Mouse (Mus musculus) intestine, embryonic 14.5 days (tissue): ENCODE data around the gene Stk19. TPM values are rescaled to one million over a fixed set of nuclear protein-coding genes. Genes with fewer than 3 reads are reported as not detected.
"Not testable (repeated sequence)": the region's sequence is repeated elsewhere in the genome, so short reads cannot be mapped to it uniquely, and the experiment has no call there.

Experiments
- ATAC-seq: fragments of 200-750 bp; cut with Nextera tagmentation; replicated peaks from 2 replicates; pipeline ENCODE4 v1.8.0; 2017; ENCODE audit warnings: low read depth, moderate number of reproducible peaks, moderate TSS enrichment, moderate library complexity; ENCODE audit not compliant: low FRiP score, low TSS enrichment
- DNase-seq: peaks from one replicate; pipeline ENCODE4 v3.0.0-alpha.2; 2018; ENCODE audit warnings: low spot score
- H3K27ac ChIP-seq: fragments of 300-500 bp; sonication (generic); 2 replicates; pipeline ENCODE4 v1.5.1; 2014; ENCODE audit warnings: low read depth, mild to moderate bottlenecking, control low read depth
- H3K27me3 ChIP-seq: fragments of 300-500 bp; sonication (generic); replicated peaks from 2 replicates; pipeline ENCODE4 v1.6.1; 2014; ENCODE audit warnings: low read length, control low read depth; ENCODE audit not compliant: control insufficient read depth, insufficient read depth
- H3K36me3 ChIP-seq: fragments of 300-500 bp; sonication (generic); 2 replicates; pipeline ENCODE4 v1.6.1; 2014; ENCODE audit warnings: low read length, control low read depth; ENCODE audit not compliant: control insufficient read depth, insufficient read depth
- H3K4me1 ChIP-seq: fragments of 300-500 bp; sonication (generic); replicated peaks from 2 replicates; pipeline ENCODE4 v1.6.1; 2014; ENCODE audit warnings: low read length, control low read depth, mixed read lengths; ENCODE audit not compliant: control insufficient read depth, insufficient read depth
- H3K4me2 ChIP-seq: fragments of 300-500 bp; sonication (generic); 2 replicates; pipeline ENCODE4 v1.6.1; 2014; ENCODE audit warnings: low read length
- H3K4me3 ChIP-seq: fragments of 300-500 bp; sonication (generic); 2 replicates; pipeline ENCODE4 v1.5.1; 2014; ENCODE audit warnings: low read depth, low read length, control low read depth, mixed read lengths
- H3K9ac ChIP-seq: fragments of 300-500 bp; sonication (generic); 2 replicates; pipeline ENCODE4 v1.6.1; 2014; ENCODE audit warnings: mild to moderate bottlenecking, low read length
- H3K9me3 ChIP-seq: fragments of 300-500 bp; sonication (generic); 2 replicates; pipeline ENCODE4 v1.6.1; 2016; ENCODE audit warnings: low read length, control low read depth; ENCODE audit not compliant: control insufficient read depth
- WGBS: fragments of 180-500 bp; shearing (Covaris S2); extraction: QIAGEN DNeasy Blood & Tissue Kit; methylation state at CpG from one replicate; pipeline ENCODE4 v1.1.7; 2014; 5-methylcytosine and 5-hydroxymethylcytosine counted together
- polyA plus RNA-seq: library from polyadenylated mRNA; unstranded; fragments of >200 nt; fragmentation: Nextera tagmentation; extraction: Ambion mirVana; gene quantifications from 2 replicates; pipeline ENCODE4 v1.2.1, GENCODE M21; 2014

Stk19 gene
- polyA plus RNA-seq, 1 experiment from 2014 or later, result 25.8 TPM

GRCm38 (mm10) chr17:34836155-34836855 lies 440 bp downstream of the Stk19 start:
- Histone ChIP-seq H3K27ac (peak overlapping the region; percentile 73), H3K9me3 (no peaks in the 10 kb centered on the region), H3K4me2 (peak overlapping the region; percentile 94), H3K4me1 (peaks cover 17% of the 10 kb centered on the region), H3K9ac (peak overlapping the region; percentile 78), H3K36me3 (peaks cover 49% of the 10 kb centered on the region), H3K4me3 (peak overlapping the region; percentile 84), H3K27me3 (no peaks in the 10 kb centered on the region)
- DNase-seq, result no peak
- 4% methylated on average over 48 of the region's 48 CpGs for WGBS
- peak; percentile 80 for ATAC-seq

- WGBS, result 96% methylated on average over 1 of the region's 1 CpGs
- not testable (repeated sequence) for H3K4me1 ChIP-seq, H3K27ac ChIP-seq, H3K27me3 ChIP-seq, H3K9ac ChIP-seq, H3K9me3 ChIP-seq, H3K4me3 ChIP-seq, DNase-seq, ATAC-seq, H3K4me2 ChIP-seq
- H3K36me3 ChIP-seq, result peaks cover 55% of the 10 kb centered on the region
These were observed 6.0 kb downstream of the Stk19 start for GRCm38 (mm10) chr17:34830776-34831175.

- Histone ChIP-seq H3K9me3 (no peaks in the 10 kb centered on the region), H3K36me3 (no peaks in the 10 kb centered on the region), H3K27ac (no peak overlapping the region), H3K9ac (no peak overlapping the region), H3K4me2 (no peak overlapping the region), H3K4me1 (no peaks in the 10 kb centered on the region), H3K4me3 (no peak overlapping the region), H3K27me3 (no peaks in the 10 kb centered on the region)
- ATAC-seq, result no peak
- 75% methylated on average over 7 of the region's 7 CpGs for WGBS
- no peak for DNase-seq
These were observed 21.9 kb downstream of the Stk19 start for GRCm38 (mm10) chr17:34814818-34815370.

GRCm38 (mm10) chr17:34813747-34814146 lies 23.0 kb downstream of the Stk19 start:
- H3K27ac ChIP-seq, H3K4me3 ChIP-seq, H3K4me1 ChIP-seq, H3K9ac ChIP-seq, H3K9me3 ChIP-seq, H3K27me3 ChIP-seq, ATAC-seq, H3K4me2 ChIP-seq, H3K36me3 ChIP-seq: not testable (repeated sequence)
- peak; percentile 70 for DNase-seq
- 63% methylated on average over 12 of the region's 12 CpGs for WGBS

- Histone ChIP-seq H3K27me3 (no peaks in the 10 kb centered on the region), H3K9me3 (no peaks in the 10 kb centered on the region), H3K4me1 (no peaks in the 10 kb centered on the region), H3K27ac (no peak overlapping the region), H3K36me3 (no peaks in the 10 kb centered on the region), H3K4me3 (no peak overlapping the region), H3K4me2 (no peak overlapping the region), H3K9ac (no peak overlapping the region)
- DNase-seq (no peak), ATAC-seq (no peak)
- WGBS, result 66% methylated on average over 15 of the region's 15 CpGs
These were observed 25.5 kb downstream of the Stk19 start for GRCm38 (mm10) chr17:34811275-34811674.

GRCm38 (mm10) chr17:34810811-34811210 lies 25.9 kb downstream of the Stk19 start:
- DNase-seq, H3K4me3 ChIP-seq, H3K36me3 ChIP-seq, H3K27ac ChIP-seq, H3K4me2 ChIP-seq, H3K4me1 ChIP-seq, H3K9me3 ChIP-seq, H3K9ac ChIP-seq, H3K27me3 ChIP-seq, ATAC-seq: not testable (repeated sequence)
- 77% methylated on average over 8 of the region's 8 CpGs for WGBS

- not testable (repeated sequence) for H3K9me3 ChIP-seq, H3K4me3 ChIP-seq, H3K9ac ChIP-seq, H3K27ac ChIP-seq, ATAC-seq, H3K27me3 ChIP-seq, H3K4me1 ChIP-seq, H3K36me3 ChIP-seq, H3K4me2 ChIP-seq, DNase-seq
- WGBS, result 78% methylated on average over 5 of the region's 5 CpGs
These were observed 26.3 kb downstream of the Stk19 start for GRCm38 (mm10) chr17:34810411-34810810.

- no peaks in the 10 kb centered on the region for H3K36me3 ChIP-seq
- no peaks in the 10 kb centered on the region for H3K4me1 ChIP-seq
- DNase-seq (no peak), ATAC-seq (no peak)
- WGBS, result 84% methylated on average over 6 of the region's 6 CpGs
- no peak overlapping the region for H3K4me3 ChIP-seq
- H3K9me3 ChIP-seq, result no peaks in the 10 kb centered on the region
- H3K9ac ChIP-seq, result no peak overlapping the region
- H3K4me2 ChIP-seq, result no peak overlapping the region
- H3K27ac ChIP-seq, result no peak overlapping the region
- H3K27me3 ChIP-seq, result no peaks in the 10 kb centered on the region
These were observed 28.0 kb downstream of the Stk19 start for GRCm38 (mm10) chr17:34808599-34809205.
